Mouse (Mus musculus) heart, adult 2 months (tissue): ENCODE data around the gene Plekha7.

Experiments
- CTCF ChIP-seq: fragments of 200-600 bp; IDR thresholded peaks from 2 replicates; pipeline ENCODE4 v1.8.1; 2022; ENCODE audit warnings: antibody characterized with exemption, mild to moderate bottlenecking, moderate library complexity
- POLR2A ChIP-seq: fragments of 200-500 bp; IDR thresholded peaks from 2 replicates; pipeline ENCODE4 v1.6.1; 2011; ENCODE audit warnings: mild to moderate bottlenecking, low read depth, low read length, control low read depth; ENCODE audit not compliant: insufficient read depth

DNA sequence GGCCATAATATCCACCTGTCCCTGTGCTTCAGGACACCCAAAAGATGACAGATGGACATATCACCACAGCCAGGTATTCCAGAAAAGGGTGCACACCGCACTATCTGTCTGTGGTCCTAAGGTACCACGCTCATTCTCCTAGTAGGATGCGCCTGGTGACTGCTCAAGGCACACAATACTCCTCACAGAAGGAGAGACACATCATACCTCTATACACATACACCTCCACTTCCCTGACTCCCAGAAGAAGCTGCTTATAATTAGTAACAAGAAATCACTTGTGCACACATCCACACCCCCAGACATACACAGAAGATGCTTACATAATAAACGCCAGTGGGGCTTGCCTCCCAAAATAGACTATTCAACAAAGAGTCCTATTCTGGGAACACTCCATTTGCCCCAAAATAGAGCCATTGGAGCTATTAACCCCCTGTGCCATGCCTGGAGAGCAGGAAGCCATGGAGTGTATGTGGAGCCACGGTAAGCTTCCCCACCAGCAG lies 126.7 kb downstream of the Plekha7 start:
- TF ChIP-seq CTCF (no peak), POLR2A (no peak)
